In the genomic region with DNA sequence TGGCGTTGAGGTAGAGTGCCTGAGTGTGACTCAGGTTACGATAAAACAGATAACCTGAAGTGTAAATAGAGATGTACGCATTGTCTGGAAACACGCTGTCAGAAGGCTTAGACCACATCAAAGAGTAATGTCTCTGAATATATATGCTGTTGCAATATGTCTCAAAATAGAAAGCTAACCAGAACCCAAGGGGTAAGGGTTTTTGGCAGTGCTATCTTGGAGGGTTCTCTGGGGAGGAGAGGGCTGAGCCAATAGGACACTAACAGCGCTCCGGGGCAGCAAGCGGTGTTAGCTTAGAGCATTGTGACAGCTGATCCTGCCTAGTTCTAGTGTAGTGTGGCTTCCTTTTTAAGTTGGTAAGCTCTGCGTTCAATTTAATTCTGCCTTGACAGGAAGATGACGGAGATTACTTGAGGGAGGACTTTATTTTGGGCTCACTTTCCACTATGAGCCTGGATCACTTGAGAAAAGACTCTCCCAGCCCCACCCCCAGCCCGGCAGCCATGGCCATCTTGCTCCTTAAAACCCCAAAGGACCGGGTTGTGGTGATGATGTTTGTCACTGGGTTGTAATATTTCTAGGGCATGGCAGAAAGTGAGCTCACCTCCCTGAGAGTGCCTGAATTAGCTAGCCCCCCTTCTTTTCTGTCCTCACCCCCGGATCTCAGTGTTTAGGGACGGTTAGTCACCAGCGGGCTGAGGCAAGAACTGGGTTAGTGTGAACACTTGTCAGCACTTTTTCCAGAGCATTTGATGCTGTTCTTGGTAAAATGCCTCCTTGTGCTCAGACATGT, we compare ENCODE assay signal across 10 mouse cellular contexts. TPM values are rescaled to one million over a fixed set of nuclear protein-coding genes. Genes with fewer than 3 reads are reported as not detected.
DNase-seq lines count a peak whose midpoint lies in the region; ATAC-seq lines count a peak whose summit lies in the region.
"Had no signal": no experiment of that assay in that cellular context is flagged by ENCODE, and none has a peak within 500 bp of the region (broad histone marks: within the 10 kb centered on the region; RNA-seq: fewer than 3 reads in every experiment).

No protein-coding gene starts in this region.

- H3K4me3 ChIP-seq in limb, embryonic 10.5 days = no peak overlapping the region

- DNase-seq in adrenal gland, postnatal 14 days = peak; percentile 56
- no peak for DNase-seq in adrenal gland, adult 18-20 months (ENCODE audit: low spot score in 2 of 2)
- peak; percentile 50 to 61 for DNase-seq in left cerebral cortex, adult 18-20 months (ENCODE audit: low spot score in 2 of 2)
- no peak for DNase-seq in left cerebral cortex, postnatal 10 days (ENCODE audit: extremely low spot score in 1 of 2, low spot score in 2 of 2)
- no peak for DNase-seq in limb, embryonic 10.5 days (ENCODE audit: low spot score)
- no peak for DNase-seq in gastrocnemius, adult 8-10 months (ENCODE audit: low spot score in 2 of 2)
- DNase-seq in MN1 (ENCODE audit: low spot score) = no peak
- DNase-seq: midbrain, embryonic 14.5 days had no signal

- H3K9me3 ChIP-seq in limb, embryonic 10.5 days (replicated peaks) = no peaks in the 10 kb centered on the region

- WGBS in limb, embryonic 10.5 days = 85% methylated on average over 14 of the region's 14 CpGs

- 0 out of 2 replicates have a peak overlapping the region, but pooled peaks have one; percentile 9 for H3K27ac ChIP-seq in limb, embryonic 10.5 days
- H3K27ac ChIP-seq: kidney, postnatal 0 days had no signal

- intact Hi-C loops in left cerebral cortex, postnatal 10 days (cut with DNase I) = no loop called here

- H3K27me3 ChIP-seq in limb, embryonic 10.5 days (ENCODE audit: low read depth, poor library complexity, severe bottlenecking) = no peaks in the 10 kb centered on the region

- peaks cover 59% of the 10 kb centered on the region for H3K4me1 ChIP-seq in limb, embryonic 10.5 days

- H3K36me3 ChIP-seq in limb, embryonic 10.5 days = peaks cover 33% of the 10 kb centered on the region

- ATAC-seq in activated CD4-positive, CD25-positive, alpha-beta regulatory T cell, adult 4 months = peak; percentile 84

RNA-seq across cellular contexts. Expression of gene Wbp1l, which starts 21.3 kb away (rescaled TPM):
- total RNA-seq in adrenal gland, postnatal 14 days (2021) = 132 and 137 TPM in 2 replicates
- total RNA-seq in adrenal gland, adult 18-20 months (2021) = 100 to 1,000 TPM in 1 of 2 experiments, 10 to 100 TPM in 1; 86.9 to 179 TPM
- total RNA-seq in left cerebral cortex, adult 18-20 months (2021) = 10 to 100 TPM; 34.9 to 37.9 TPM
- 10 to 100 TPM; 35.2 to 41.7 TPM for total RNA-seq in left cerebral cortex, postnatal 10 days (2021)
- polyA plus RNA-seq in activated CD4-positive, CD25-positive, alpha-beta regulatory T cell, adult 4 months (2017; shearing (Covaris generic)) = 10 to 100 TPM; 19.7 to 20.0 TPM
- 49.8 and 52.3 TPM in 2 replicates for polyA plus RNA-seq in limb, embryonic 10.5 days (2016; fragmentation: Nextera tagmentation; extraction: Ambion mirVana)
- total RNA-seq in gastrocnemius, adult 8-10 months (2022) = 100 to 1,000 TPM in 1 of 4 experiments, 10 to 100 TPM in 3; 56.9 to 103 (median 59.7) TPM

RNA-seq across cellular contexts. Expression of gene Sfxn2, which starts 47.0 kb away (rescaled TPM):
- 11.5 and 12.7 TPM in 2 replicates for total RNA-seq in adrenal gland, postnatal 14 days (2021)
- 1 to 10 TPM; 8.1 to 8.3 TPM for total RNA-seq in adrenal gland, adult 18-20 months (2021)
- 1 to 10 TPM; 3.5 to 5.6 TPM for total RNA-seq in left cerebral cortex, adult 18-20 months (2021)
- total RNA-seq in left cerebral cortex, postnatal 10 days (2021) = 1 to 10 TPM; 7.8 to 8.1 TPM
- polyA plus RNA-seq in activated CD4-positive, CD25-positive, alpha-beta regulatory T cell, adult 4 months (2017; shearing (Covaris generic)) = 1 to 10 TPM; 4.3 to 6.9 TPM
- 19.0 and 21.7 TPM in 2 replicates for polyA plus RNA-seq in limb, embryonic 10.5 days (2016; fragmentation: Nextera tagmentation; extraction: Ambion mirVana)
- total RNA-seq in gastrocnemius, adult 8-10 months (2022) = 1 to 10 TPM; 1.6 to 3.0 (median 2.8) TPM

RNA-seq across cellular contexts. Expression of gene Arl3, which starts 47.2 kb away (rescaled TPM):
- total RNA-seq in adrenal gland, postnatal 14 days (2021) = 57.0 and 60.7 TPM in 2 replicates
- 10 to 100 TPM; 56.9 to 64.9 TPM for total RNA-seq in adrenal gland, adult 18-20 months (2021)
- total RNA-seq in left cerebral cortex, adult 18-20 months (2021) = 100 to 1,000 TPM; 122 to 128 TPM
- 100 to 1,000 TPM; 103 to 104 TPM for total RNA-seq in left cerebral cortex, postnatal 10 days (2021)
- polyA plus RNA-seq in activated CD4-positive, CD25-positive, alpha-beta regulatory T cell, adult 4 months (2017; shearing (Covaris generic)) = 10 to 100 TPM; 22.1 to 24.5 TPM
- 164 and 173 TPM in 2 replicates for polyA plus RNA-seq in limb, embryonic 10.5 days (2016; fragmentation: Nextera tagmentation; extraction: Ambion mirVana)
- total RNA-seq in gastrocnemius, adult 8-10 months (2022) = 10 to 100 TPM; 51.1 to 76.4 (median 62.8) TPM

RNA-seq across cellular contexts. Expression of gene Cyp17a1, which starts 52.8 kb away (rescaled TPM):
- total RNA-seq in adrenal gland, postnatal 14 days (2021) = 10.6 and 12.0 TPM in 2 replicates
- 1 to 10 TPM; 2.1 to 4.8 TPM for total RNA-seq in adrenal gland, adult 18-20 months (2021)
- not detected for total RNA-seq in left cerebral cortex, adult 18-20 months (2021)
- not detected for total RNA-seq in left cerebral cortex, postnatal 10 days (2021)
- not detected for polyA plus RNA-seq in activated CD4-positive, CD25-positive, alpha-beta regulatory T cell, adult 4 months (2017; shearing (Covaris generic))
- polyA plus RNA-seq in limb, embryonic 10.5 days (2016; fragmentation: Nextera tagmentation; extraction: Ambion mirVana) = not detected in 2 replicates
- not detected for total RNA-seq in gastrocnemius, adult 8-10 months (2022)
- polyA plus RNA-seq: kidney, postnatal 0 days; midbrain, embryonic 14.5 days had no signal

Comparison
In these comparisons a context has a peak if more than half of its experiments do, and no peak if none do; other contexts are left out.
1. DNase-seq: peak in adrenal gland, postnatal 14 days (single experiment) and left cerebral cortex, adult 18-20 months (2 of 2); none in adrenal gland, adult 18-20 months (0 of 2), left cerebral cortex, postnatal 10 days (0 of 2), limb, embryonic 10.5 days (single experiment), gastrocnemius, adult 8-10 months (0 of 2) and MN1 (single experiment).